Mouse (Mus musculus) right cerebral cortex, adult 2 months (tissue): ENCODE data around the gene Ecd.
"Not testable (repeated sequence)": the region's sequence is repeated elsewhere in the genome, so short reads cannot be mapped to it uniquely, and the experiment has no call there.

Source experiments
- DNase-seq, 2 experiments: peaks; one replicate each; pipeline ENCODE4 v3.0.0; 2021 to 2022; ENCODE audit warnings: low spot score in 2 of 2

Gene Ecd

GRCm38 (mm10) chr14:20328474-20328873 lies 19.4 kb downstream of the Ecd start:
- DNase-seq: no peak

GRCm38 (mm10) chr14:20324196-20324595 lies 23.7 kb downstream of the Ecd start:
- DNase-seq: peak; percentile 33

- DNase-seq: peak; percentile 45 to 56
Observed at GRCm38 (mm10) chr14:20319420-20319819, 28.5 kb downstream of the Ecd start.

GRCm38 (mm10) chr14:20315137-20315536 lies 32.8 kb downstream of the Ecd start:
- DNase-seq: no peak

GRCm38 (mm10) chr14:20305085-20305484 lies 42.8 kb downstream of the Ecd start:
- DNase-seq: not testable (repeated sequence)

GRCm38 (mm10) chr14:20298131-20298530 lies 49.8 kb downstream of the Ecd start:
- DNase-seq: no peak

GRCm38 (mm10) chr14:20297616-20298015 lies 50.3 kb downstream of the Ecd start:
- no peak for DNase-seq

GRCm38 (mm10) chr14:20294947-20295346 lies 53.0 kb downstream of the Ecd start:
- no peak for DNase-seq

- peak; percentile 87 to 88 for DNase-seq
Observed at GRCm38 (mm10) chr14:20294117-20294892, 53.6 kb downstream of the Ecd start, which contains the start of gene Nudt13. Gene Nudt13, plus strand, starts transcription at chr14:20294697.

- DNase-seq: no peak
Observed at GRCm38 (mm10) chr14:20291391-20291790, 56.5 kb downstream of the Ecd start.
